ENCODE assay signal across 8 mouse cellular contexts in the genomic region with DNA sequence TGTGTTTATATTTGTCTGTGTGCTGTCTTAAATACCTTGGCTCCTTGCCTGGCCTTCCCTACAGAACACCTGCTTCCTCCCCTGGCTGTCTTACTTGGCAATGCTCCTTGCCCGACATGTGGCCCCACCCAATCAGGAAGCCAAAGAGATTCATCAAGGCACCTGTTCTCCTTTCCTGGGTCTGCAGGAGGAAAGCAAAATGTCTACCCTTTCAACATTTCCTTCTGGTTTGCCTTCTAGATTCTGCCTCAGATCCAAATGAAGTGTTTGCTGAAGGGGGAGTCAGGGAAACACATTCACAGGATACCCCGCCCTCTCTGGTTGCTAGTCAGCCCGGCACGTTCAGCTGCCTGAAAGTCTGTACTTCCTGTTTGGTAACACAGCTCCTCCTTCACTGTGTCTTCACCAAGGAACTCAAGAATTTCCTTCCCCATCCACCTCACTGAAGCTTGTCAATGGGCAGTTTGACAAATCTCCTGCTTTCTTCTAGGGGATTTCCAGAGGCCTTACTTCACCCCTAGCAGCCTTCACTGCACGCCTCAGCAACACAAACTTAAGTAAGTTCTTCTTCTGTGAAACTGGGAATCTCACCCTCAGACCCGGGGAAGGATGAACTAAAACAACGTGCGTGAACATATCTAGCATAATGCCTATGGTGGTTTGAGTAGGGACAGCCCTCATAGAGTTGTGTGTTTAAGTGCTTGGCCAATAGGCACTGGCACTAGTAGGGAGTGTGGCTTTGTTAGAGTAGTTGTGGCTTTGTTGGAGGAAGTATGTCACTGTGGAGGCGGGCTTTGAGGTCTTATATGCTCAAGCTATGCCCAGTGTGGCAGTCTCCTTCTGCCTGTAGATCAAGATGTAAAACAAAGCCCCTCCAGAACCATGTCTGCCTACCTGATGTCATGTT. TPM values are rescaled to one million over a fixed set of nuclear protein-coding genes. Genes with fewer than 3 reads are reported as not detected.
A peak's percentile ranks its signal among the peaks of the same experiment; 100 is the strongest.
DNase-seq lines count a peak whose midpoint lies in the region; ATAC-seq lines count a peak whose summit lies in the region.

No protein-coding gene starts in this region.

- H3K4me3 ChIP-seq in midbrain, embryonic 11.5 days (ENCODE audit: low read depth, low read length): no peak overlapping the region
- H3K4me3 ChIP-seq in midbrain, embryonic 10.5 days: no peak overlapping the region
- no peak overlapping the region for H3K4me3 ChIP-seq in macrophage (ENCODE audit: inconsistent target)

- H3K4me2 ChIP-seq in midbrain, embryonic 11.5 days: no peak overlapping the region

- ATAC-seq in midbrain, embryonic 11.5 days (ENCODE audit: low FRiP score): no peak

- H3K9me3 ChIP-seq in midbrain, embryonic 11.5 days (ENCODE audit: control insufficient read depth, low read length): no peaks in the 10 kb centered on the region
- H3K9me3 ChIP-seq in midbrain, embryonic 10.5 days (replicated peaks): no peaks in the 10 kb centered on the region

- H3K27ac ChIP-seq in midbrain, embryonic 11.5 days (ENCODE audit: low read depth, low read length): no peak overlapping the region
- H3K27ac ChIP-seq in midbrain, embryonic 10.5 days (replicated peaks): no peak overlapping the region
- H3K27ac ChIP-seq in macrophage: peak overlapping the region; percentile 77

- no peaks in the 10 kb centered on the region for H3K27me3 ChIP-seq in midbrain, embryonic 11.5 days (ENCODE audit: control insufficient read depth, insufficient read depth, low read length)
- no peaks in the 10 kb centered on the region for H3K27me3 ChIP-seq in midbrain, embryonic 10.5 days (ENCODE audit: low read depth, poor library complexity, severe bottlenecking)

- H3K36me3 ChIP-seq in midbrain, embryonic 11.5 days (ENCODE audit: control insufficient read depth, insufficient read depth, low read length): no peaks in the 10 kb centered on the region
- no peaks in the 10 kb centered on the region for H3K36me3 ChIP-seq in midbrain, embryonic 10.5 days
- no peaks in the 10 kb centered on the region for H3K36me3 ChIP-seq in macrophage (ENCODE audit: inconsistent target)

- no peaks in the 10 kb centered on the region for H3K4me1 ChIP-seq in midbrain, embryonic 11.5 days (ENCODE audit: control insufficient read depth, insufficient read depth, low read length)
- no peaks in the 10 kb centered on the region for H3K4me1 ChIP-seq in midbrain, embryonic 10.5 days

- peaks cover 8% of the 10 kb centered on the region; the same call in 1 of the 2 replicates for H3K79me2 ChIP-seq in macrophage (ENCODE audit: inconsistent target)

- 88% methylated on average over 9 of the region's 9 CpGs for WGBS in midbrain, embryonic 11.5 days
- 90% methylated on average over 9 of the region's 9 CpGs for WGBS in midbrain, embryonic 10.5 days
- 22% methylated on average over 9 of the region's 9 CpGs for WGBS in macrophage (ENCODE audit: missing documents)

- DNase-seq in midbrain, embryonic 11.5 days (ENCODE audit: low spot score, missing footprints): peak; percentile 67
- no peak for DNase-seq in midbrain, embryonic 10.5 days (ENCODE audit: low spot score)
- peak; percentile 86 for DNase-seq in cerebellum, adult 9-10 months
- DNase-seq in kidney, adult 18-20 months: peak; percentile 56
- DNase-seq in frontal cortex, adult 2 months (ENCODE audit: extremely low spot score in 1 of 2, low spot score in 1 of 2): no peak
- DNase-seq in right cerebral cortex, postnatal 36 days (ENCODE audit: low spot score in 2 of 2): no peak
- no peak for DNase-seq in right cerebral cortex, postnatal 25 days

- no peak overlapping the region for H3K9ac ChIP-seq in midbrain, embryonic 11.5 days (ENCODE audit: low read length)

RNA-seq across cellular contexts. Expression of a gene that starts 27.7 kb away (rescaled TPM):
- 12.4 and 13.2 TPM in 2 replicates for polyA plus RNA-seq in midbrain, embryonic 11.5 days (2014; fragmentation: Nextera tagmentation; extraction: Ambion mirVana)
- polyA plus RNA-seq in midbrain, embryonic 10.5 days (2016; fragmentation: Nextera tagmentation; extraction: Ambion mirVana): 12.6 and 13.5 TPM in 2 replicates
- 100 to 1,000 TPM in 3 of 26 experiments, 10 to 100 TPM in 23; 43.6 to 155 (median 65.3) TPM for total RNA-seq in macrophage (2018; cell fraction: chromatin; rRNA removed)
- 10 to 100 TPM; 24.2 to 49.4 (median 32.9) TPM for total RNA-seq in macrophage (2018; cell fraction: cytosol; rRNA removed)
- total RNA-seq in macrophage (2018; cell fraction: nucleus; rRNA removed): 100 to 1,000 TPM in 2 of 26 experiments, 10 to 100 TPM in 24; 38.4 to 155 (median 62.9) TPM
- polyA plus RNA-seq in macrophage (2018): 28.1 to 48.0 TPM (median 29.5 TPM) in 3 replicates
- 13.2 and 13.9 TPM in 2 replicates for polyA plus RNA-seq in frontal cortex, adult 2 months (2012; rRNA removed)

Comparison
In these comparisons a context has a peak if more than half of its experiments do, and no peak if none do; other contexts are left out.
1. DNase-seq: peak in midbrain, embryonic 11.5 days (single experiment), cerebellum, adult 9-10 months (single experiment) and kidney, adult 18-20 months (single experiment); none in midbrain, embryonic 10.5 days (single experiment), frontal cortex, adult 2 months (0 of 2), right cerebral cortex, postnatal 36 days (0 of 2) and right cerebral cortex, postnatal 25 days (single experiment).